Mouse (Mus musculus) cerebellum, postnatal 36 days (tissue): Measurements from ENCODE around the gene Pitpnb.

ENCODE experiments used
- DNase-seq, 2 experiments: peaks; one replicate each; pipeline ENCODE4 v3.0.0; 2021 to 2022; ENCODE audit warnings: mixed read lengths in 2 of 2

Pitpnb gene

DNA sequence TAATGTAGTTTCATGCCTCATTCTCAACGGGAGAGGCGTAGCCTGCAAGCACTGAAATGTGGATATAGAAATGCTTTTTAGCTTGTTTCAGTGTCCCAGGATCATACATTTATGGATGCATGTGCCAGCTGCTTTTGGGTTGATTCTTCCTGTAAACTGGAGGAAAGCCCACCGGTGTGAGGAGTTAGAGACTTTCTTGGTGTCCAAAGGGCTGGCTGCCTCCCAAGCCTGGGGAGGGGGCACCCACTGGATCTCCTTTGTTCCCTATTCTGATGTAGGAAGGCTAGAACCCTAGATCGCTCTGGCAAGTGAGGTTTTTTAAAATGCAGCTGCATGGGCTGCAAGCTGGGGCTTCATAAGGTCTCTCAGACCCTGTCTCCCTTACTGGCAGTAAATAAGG, 93.1 kb downstream of the Pitpnb start:
- DNase-seq = no peak

- DNase-seq = no peak
These were observed 95.2 kb downstream of the Pitpnb start for GRCm38 (mm10) chr5:111425813-111426212.

DNA sequence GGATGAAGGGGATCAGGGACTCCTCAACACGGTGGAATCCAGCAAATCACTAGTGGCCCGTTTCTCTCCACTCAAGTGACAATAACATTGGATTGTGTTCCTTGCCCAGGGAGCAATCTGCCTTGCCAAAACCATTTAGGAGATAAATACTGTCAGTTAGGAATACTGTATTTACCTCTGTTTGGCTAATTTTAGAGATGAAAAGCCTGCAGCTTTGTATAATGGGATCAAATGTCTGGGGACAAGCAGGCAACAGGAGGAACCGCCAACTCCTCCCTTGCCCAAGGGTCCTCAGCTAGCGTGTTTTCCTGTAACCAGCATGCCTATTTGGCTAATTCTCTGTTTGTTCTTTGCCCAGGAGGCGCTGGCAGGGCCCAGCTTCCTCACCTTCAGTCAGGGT, 95.7 kb downstream of the Pitpnb start:
- DNase-seq = no peak

GRCm38 (mm10) chr5:111428882-111429281, 98.3 kb downstream of the Pitpnb start:
- DNase-seq = no peak

DNA sequence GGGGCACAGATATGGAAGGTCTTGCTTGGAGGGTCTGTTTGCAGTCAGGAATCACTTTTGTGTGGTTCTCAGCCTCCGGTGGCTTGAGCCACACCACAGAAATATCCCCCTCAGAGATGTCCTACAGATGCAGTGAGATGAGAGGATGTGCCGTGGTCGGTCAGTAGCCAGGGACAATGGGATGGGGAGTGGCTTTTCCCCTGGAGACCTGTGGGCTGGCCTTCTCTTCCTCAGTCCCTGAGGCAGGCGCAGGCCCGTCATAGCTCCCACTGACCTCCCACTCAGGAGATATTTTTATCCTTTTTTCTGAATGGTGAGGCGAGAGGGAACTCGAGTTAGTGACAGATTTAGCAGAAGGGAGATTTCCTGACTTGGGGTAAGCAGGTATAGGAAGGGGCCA, 99.2 kb downstream of the Pitpnb start:
- no peak for DNase-seq

GRCm38 (mm10) chr5:111431007-111431730, 100.6 kb downstream of the Pitpnb start:
- no peak for DNase-seq

DNA sequence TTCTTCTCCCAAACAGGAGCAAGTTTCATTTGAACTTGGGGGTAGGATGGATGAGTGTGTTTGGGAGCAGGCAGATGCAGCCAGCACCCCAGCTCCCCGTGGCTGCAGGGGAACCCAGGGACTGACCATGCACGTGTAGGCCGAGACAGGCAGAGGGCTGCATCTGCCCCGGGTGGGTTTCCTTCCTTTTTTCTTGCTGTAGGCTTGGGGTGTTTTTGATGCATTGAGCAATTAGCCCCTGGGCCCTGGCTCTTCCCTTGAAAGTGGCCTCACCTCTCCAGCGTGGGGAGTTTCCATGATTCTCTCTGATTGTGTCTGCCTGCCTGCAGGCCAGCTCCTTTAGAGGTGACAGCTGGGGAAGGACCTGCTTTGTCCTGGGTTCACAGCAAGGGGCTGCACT, 102.3 kb downstream of the Pitpnb start:
- no peak for DNase-seq

- no peak for DNase-seq
These were observed 103.8 kb downstream of the Pitpnb start for GRCm38 (mm10) chr5:111434342-111434842.

GRCm38 (mm10) chr5:111436260-111436659, 105.7 kb downstream of the Pitpnb start:
- no peak for DNase-seq

GRCm38 (mm10) chr5:111437205-111437604, 106.6 kb downstream of the Pitpnb start:
- DNase-seq = no peak
